Mouse (Mus musculus): ENCODE measurements around the gene Apoh. TPM values are rescaled to one million over a fixed set of nuclear protein-coding genes. Genes with fewer than 3 reads are reported as not detected.

Gene Apoh
- total and polyA plus RNA-seq, 3 experiments = not detected

GRCm38 (mm10) chr11:108377680-108378362, 34.7 kb downstream of the Apoh start:
- Histone ChIP-seq H3K4me3 (ENCODE audit: control insufficient read depth in 1 of 2, insufficient read depth in 1 of 2, low read depth in 2 of 2, low read length in 2 of 2) (no peak overlapping the region), H3K27ac (ENCODE audit: control insufficient read depth, low read depth, low read length) (no peak overlapping the region), H3K9ac (ENCODE audit: control insufficient read depth, low read depth, low read length, poor library complexity, severe bottlenecking) (no peak overlapping the region), H3K36me3 (ENCODE audit: control insufficient read depth in 1 of 2, insufficient read depth in 2 of 2, low read length in 2 of 2) (no peaks in the 10 kb centered on the region), H3K27me3 (ENCODE audit: control insufficient read depth in 1 of 2, insufficient read depth in 2 of 2, low read length in 2 of 2) (no peaks in the 10 kb centered on the region), H3K4me1 (ENCODE audit: control insufficient read depth in 1 of 2, insufficient read depth in 2 of 2, low read length in 2 of 2) (no peaks in the 10 kb centered on the region), H3K79me2 (ENCODE audit: control insufficient read depth, insufficient read depth, low read length, poor library complexity) (no peaks in the 10 kb centered on the region), H3K9me3 (replicated peaks; ENCODE audit: insufficient read depth, low read length) (no peaks in the 10 kb centered on the region)
- DNase-seq (ENCODE audit: low read depth, low spot score) = peak; percentile 94
- TF ChIP-seq SMC3 (IDR thresholded peaks at IDR 0.05; ENCODE audit: low read depth, low read length) (peak; percentile 100), ZC3H11A (IDR thresholded peaks at IDR 0.05; ENCODE audit: low read depth, low read length) (peak; percentile 100), CTCF (IDR thresholded peaks at IDR 0.05 in 2 of 3, conservative IDR thresholded peaks at IDR 0.05 in 1 of 3; ENCODE audit: control insufficient read depth in 1 of 3, insufficient read depth in 1 of 3, low read depth in 2 of 3, low read length in 3 of 3, poor library complexity in 1 of 3, severe bottlenecking in 1 of 3) (peak in 2 of 3 experiments; percentile 95 to 99; a peak in 5 of 6 replicates), CHD1 (IDR thresholded peaks at IDR 0.05; ENCODE audit: low read depth, low read length) (no peak), GATA1 (IDR thresholded peaks at IDR 0.05; ENCODE audit: low read depth, low read length) (peak; percentile 38)

- Histone ChIP-seq H3K27ac (ENCODE audit: control insufficient read depth, low read depth, low read length) (no peak overlapping the region), H3K27me3 (ENCODE audit: control insufficient read depth in 1 of 2, insufficient read depth in 2 of 2, low read length in 2 of 2) (no peaks in the 10 kb centered on the region), H3K9ac (ENCODE audit: control insufficient read depth, low read depth, low read length, poor library complexity, severe bottlenecking) (no peak overlapping the region), H3K4me1 (ENCODE audit: control insufficient read depth in 1 of 2, insufficient read depth in 2 of 2, low read length in 2 of 2) (no peaks in the 10 kb centered on the region), H3K4me3 (ENCODE audit: control insufficient read depth in 1 of 2, insufficient read depth in 1 of 2, low read depth in 2 of 2, low read length in 2 of 2) (no peak overlapping the region), H3K79me2 (ENCODE audit: control insufficient read depth, insufficient read depth, low read length, poor library complexity) (no peaks in the 10 kb centered on the region), H3K36me3 (ENCODE audit: control insufficient read depth in 1 of 2, insufficient read depth in 2 of 2, low read length in 2 of 2) (no peaks in the 10 kb centered on the region), H3K9me3 (replicated peaks; ENCODE audit: insufficient read depth, low read length) (no peaks in the 10 kb centered on the region)
- no peak for TF ChIP-seq MAZ (IDR thresholded peaks at IDR 0.05; ENCODE audit: low read depth, low read length)
- TF ChIP-seq MYB (IDR thresholded peaks at IDR 0.05; ENCODE audit: low read depth, low read length) = no peak
- no peak for TF ChIP-seq SMC3 (IDR thresholded peaks at IDR 0.05; ENCODE audit: low read depth, low read length)
- TF ChIP-seq BHLHE40 (IDR thresholded peaks at IDR 0.05; ENCODE audit: borderline replicate concordance, low read depth, low read length) = no peak
- TF ChIP-seq ZMIZ1 (IDR thresholded peaks at IDR 0.05; ENCODE audit: low read depth, low read length) = no peak
- TF ChIP-seq MEF2A (IDR thresholded peaks at IDR 0.05; ENCODE audit: extremely low read depth, insufficient replicate concordance, low read depth, low read length, poor library complexity, severe bottlenecking) = no peak
- TF ChIP-seq ZNF384 (IDR thresholded peaks at IDR 0.05; ENCODE audit: low read depth, low read length) = no peak
- TF ChIP-seq MYC (IDR thresholded peaks at IDR 0.05; ENCODE audit: low read depth, low read length) = no peak
- TF ChIP-seq TCF12 (IDR thresholded peaks at IDR 0.05; ENCODE audit: low read depth, low read length) = no peak
- TF ChIP-seq GABPA (IDR thresholded peaks at IDR 0.05; ENCODE audit: low read depth, low read length) = no peak
- no peak for TF ChIP-seq KAT2A (conservative IDR thresholded peaks at IDR 0.05; ENCODE audit: low read depth, low read length)
- TF ChIP-seq ZC3H11A (IDR thresholded peaks at IDR 0.05; ENCODE audit: low read depth, low read length) = no peak
- TF ChIP-seq NELFE (IDR thresholded peaks at IDR 0.05; ENCODE audit: low read depth, low read length) = no peak
- no peak for TF ChIP-seq SIN3A (IDR thresholded peaks at IDR 0.05; ENCODE audit: low read length)
- TF ChIP-seq POLR2A (IDR thresholded peaks at IDR 0.05; ENCODE audit: control insufficient read depth in 1 of 2, insufficient read depth in 1 of 2, low read depth in 1 of 2, low read length in 2 of 2, poor library complexity in 1 of 2) = no peak
- DNase-seq (ENCODE audit: low read depth, low spot score) = no peak
Measured at GRCm38 (mm10) chr11:108378363-108378751, 35.2 kb downstream of the Apoh start.

All from MEL (cell line).